Mouse (Mus musculus): ENCODE data around the gene Fgfr2.

Fgfr2 gene

DNA sequence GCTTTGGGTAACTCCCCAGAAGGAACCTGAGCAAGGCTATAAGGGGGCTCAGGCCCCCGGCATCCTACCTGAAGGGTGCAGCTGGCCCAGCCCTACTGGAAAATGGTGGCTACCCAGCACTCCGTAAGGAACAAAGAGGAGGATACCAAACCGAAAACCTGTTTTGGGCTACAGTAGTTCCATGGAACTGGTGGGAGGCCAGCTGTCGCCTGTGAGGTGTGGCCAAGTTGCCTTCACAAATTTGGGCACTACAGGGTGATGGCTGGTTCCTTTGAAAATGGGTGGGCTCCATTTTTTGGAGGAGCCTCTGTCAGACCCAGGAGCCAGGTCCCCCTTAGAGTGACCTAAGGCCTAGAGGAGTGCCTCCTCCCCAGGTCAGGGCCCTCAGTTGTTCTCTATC, 407.9 kb downstream of the Fgfr2 start:
- DNase-seq (ENCODE audit: low spot score), result no peak

DNA sequence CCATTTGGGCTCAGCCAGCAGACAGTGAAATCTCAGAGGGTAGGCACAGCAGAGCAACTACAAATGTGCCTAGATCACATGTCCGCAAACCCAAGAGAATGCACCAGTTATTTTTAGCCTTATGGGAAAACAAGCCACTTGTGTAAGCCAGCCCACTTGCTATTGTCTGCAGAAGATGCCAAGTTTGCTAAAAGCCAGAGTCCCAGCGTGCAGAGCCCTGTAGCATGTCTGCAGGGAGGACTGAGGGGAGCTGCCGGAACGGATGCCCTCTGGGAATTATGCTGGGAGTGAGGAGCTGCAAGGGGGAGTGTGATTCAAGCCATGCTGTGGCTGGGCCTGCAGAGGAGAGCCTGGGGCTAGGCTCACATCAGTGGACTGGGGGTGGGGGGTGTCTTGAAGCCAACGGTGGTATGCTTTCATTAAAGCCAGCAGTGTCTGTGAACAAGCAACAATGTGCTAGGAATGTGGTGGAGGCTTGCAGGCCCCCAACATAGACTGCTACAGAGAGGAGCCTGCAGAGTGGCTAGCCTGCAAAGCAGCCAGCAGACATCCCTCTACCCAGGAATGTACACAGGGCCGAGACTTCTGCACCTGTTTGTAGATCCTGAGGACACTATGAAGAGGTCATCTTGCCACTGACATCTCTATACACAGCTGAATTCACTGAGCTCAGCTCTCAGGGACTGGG, 408.8 kb downstream of the Fgfr2 start:
- no peak for DNase-seq (ENCODE audit: low spot score)

DNA sequence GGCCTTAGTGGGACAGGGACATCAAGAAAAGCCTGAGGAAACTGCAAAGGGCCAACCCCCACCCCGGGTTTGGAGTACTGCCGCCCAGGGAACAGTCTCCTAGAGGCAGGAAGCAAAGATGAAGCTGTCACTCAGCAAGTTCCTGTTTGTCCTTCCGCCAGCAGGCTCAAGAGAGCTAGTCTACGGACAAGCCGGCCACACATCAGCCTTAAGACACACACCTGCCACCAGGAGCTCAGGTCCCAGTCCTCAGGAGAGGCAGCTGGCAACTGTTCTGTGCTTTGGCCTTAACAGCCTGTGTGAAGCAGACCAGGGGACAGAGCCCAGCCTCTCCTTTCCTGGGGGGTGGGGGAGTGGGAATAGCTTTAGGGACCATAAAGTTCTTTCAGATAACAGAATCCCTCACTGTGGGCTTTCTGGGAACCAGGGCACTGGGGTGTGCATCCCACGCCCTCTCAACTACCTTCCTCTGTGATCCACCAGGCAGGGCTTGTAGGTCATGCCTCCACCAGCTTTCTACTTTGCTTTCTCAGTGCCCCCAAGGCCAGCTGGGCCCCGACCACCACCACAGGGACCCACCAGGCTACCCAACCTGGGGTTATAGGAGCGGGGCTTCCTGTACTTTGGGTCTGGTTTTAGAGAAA, 409.5 kb downstream of the Fgfr2 start:
- DNase-seq (ENCODE audit: low spot score), result no peak

DNA sequence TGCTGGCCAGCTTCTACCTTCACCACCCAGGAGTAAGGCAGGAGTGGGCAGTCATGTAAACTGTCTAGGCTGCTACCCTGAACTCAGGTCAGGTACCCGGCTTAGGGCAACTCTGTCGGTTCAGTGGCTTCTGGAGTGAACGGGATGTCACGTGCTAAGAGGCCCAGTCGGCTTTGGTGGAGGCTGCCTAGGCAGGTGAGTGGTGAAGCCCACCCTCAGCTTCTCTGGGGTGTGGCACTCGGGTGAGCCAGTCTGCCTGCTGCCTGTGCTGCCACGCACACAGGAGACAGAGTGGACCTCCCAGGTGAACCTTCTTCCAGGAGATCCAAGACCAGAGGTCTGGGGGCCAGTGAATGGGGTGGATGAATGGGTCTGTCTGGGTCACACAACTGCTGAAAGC, 410.2 kb downstream of the Fgfr2 start:
- DNase-seq (ENCODE audit: low spot score), result no peak

DNA sequence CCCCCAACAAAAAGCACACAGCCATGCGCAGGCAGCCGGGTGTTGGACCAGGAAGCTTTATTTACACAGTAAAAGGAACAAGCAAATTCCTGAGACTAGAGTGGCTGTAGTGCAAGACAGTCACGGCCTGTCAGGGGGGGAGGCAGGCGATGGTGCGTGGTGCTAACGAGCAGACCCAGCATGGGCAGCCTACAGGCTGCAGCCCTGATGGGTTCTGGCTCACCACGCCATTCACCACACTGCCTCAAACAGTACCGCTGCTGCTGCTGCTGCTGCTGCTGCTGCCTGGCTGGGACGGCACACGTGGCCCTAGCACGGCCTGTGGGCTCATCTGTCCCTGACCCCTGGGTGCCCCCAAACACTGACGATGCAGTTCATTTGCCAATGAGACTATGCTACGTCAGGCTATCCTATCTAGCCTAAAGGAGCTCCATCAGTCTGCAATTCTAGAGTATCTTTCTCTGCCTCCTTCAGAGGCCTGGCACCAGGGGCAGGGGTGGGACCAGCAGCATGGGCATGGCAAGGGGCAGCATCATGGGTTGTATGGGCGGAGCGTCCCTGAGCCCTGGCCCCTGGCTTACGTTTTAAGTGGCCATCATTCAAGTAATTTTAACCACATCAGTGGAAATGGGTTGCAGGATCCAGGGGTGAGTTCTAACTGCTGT, 411.0 kb downstream of the Fgfr2 start:
- no peak for DNase-seq (ENCODE audit: low spot score)

DNA sequence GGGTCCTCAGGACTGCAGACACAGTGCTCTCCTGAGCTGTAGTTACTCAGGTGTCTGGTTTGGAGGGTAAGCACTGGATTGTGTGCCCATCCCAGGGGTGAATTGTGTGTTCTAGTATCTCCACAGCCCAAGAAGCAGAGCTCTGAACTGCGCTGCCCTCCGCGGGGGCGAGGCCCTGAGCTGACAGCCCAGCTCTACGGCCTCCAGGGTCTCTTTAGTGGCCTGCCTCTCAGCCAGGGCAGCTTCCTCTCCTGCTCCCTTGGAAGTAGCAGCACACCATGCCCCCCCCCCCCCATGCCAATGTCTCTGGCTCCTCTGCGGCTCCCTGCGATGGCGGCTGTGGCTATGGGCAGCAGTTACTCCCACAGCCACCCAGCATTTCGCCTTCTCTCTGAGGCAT, 411.6 kb downstream of the Fgfr2 start:
- DNase-seq (ENCODE audit: low spot score), result no peak

DNA sequence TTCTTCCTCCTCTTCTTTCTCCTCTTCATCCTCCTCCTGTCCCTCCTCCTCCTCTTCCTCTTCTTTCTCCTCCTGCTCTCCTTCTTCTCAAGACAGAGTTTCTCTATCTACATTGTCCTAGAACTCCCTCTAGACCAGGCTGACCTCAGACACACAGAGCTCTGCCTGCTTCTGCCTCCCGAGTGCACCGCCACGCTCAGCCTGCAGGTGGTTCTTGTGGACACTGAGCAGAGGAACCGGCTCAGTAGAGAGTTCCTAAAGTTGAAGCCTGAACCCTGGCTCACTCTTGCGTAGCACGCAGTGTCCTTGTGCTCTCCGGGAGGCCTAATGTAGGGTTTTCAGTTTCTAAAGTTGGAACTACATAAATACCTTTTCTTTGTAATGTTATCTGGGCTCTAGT, 418.0 kb downstream of the Fgfr2 start:
- no peak for DNase-seq (ENCODE audit: low spot score)

DNA sequence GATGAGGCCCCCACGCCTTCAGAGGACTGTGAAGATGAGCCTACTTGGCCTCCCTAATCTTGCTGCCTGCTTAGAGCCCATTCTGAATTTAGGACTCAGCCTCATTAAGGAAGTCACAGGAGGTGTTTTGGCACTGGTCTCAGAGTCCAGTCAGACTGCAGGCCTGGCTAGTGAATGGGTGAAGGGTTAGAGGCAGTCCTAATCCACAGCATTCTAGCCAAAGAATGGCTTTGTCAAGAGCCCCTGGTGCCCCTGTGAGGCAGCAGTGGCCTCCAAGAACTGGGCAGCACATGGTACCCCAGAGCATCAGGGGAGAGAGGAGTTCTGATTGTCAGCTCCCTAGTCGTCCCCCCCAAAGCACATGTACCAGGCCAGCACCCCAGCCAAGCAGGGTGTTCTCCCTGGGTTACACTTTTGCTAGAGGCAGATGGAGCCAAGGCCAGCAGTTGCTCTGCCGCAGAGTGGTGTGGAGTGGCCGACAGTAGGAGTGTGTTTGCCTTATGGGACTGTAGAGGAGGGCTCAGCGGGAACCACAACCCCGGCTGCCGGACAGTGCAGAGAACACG, 418.8 kb downstream of the Fgfr2 start:
- no peak for DNase-seq (ENCODE audit: low spot score)

DNA sequence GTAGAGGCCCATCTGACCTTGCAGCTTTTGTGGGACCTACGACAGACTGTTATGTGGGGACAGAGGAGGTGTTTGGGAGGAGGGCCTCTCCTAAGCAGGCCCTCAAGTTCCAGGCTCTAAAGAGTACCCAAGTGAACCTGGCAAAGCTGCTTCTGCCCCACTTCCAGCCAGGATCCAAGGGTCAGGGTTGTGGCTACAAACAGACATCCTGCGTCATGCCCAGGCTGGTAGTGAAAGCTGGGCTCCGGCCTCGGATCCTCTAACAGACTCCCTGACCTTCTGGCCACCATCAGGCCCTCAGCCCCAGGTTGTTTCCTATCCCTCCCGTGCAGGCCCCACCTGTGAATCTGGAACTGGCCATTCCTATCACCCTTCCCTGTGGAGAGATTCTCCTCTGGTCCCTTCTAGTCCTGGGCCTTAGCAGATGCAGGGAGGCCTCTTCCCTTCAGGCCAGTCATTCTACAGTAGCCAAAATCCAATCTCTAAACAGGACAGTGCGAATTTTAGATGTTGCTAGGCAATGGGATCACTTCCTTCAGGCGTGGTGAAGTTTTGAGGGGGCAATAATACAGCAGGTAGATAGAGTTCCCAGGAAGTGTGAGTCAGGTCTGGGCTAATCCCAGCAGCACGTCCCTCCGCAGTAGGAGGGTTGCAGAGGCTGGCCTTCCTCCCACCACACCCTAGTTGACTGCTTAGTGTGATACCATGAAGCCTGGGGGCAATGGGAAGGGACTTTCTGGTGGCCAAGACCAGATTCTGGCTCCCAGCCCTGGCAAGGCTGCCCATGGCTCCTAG, 419.4 kb downstream of the Fgfr2 start:
- DNase-seq (ENCODE audit: low spot score), result no peak

DNA sequence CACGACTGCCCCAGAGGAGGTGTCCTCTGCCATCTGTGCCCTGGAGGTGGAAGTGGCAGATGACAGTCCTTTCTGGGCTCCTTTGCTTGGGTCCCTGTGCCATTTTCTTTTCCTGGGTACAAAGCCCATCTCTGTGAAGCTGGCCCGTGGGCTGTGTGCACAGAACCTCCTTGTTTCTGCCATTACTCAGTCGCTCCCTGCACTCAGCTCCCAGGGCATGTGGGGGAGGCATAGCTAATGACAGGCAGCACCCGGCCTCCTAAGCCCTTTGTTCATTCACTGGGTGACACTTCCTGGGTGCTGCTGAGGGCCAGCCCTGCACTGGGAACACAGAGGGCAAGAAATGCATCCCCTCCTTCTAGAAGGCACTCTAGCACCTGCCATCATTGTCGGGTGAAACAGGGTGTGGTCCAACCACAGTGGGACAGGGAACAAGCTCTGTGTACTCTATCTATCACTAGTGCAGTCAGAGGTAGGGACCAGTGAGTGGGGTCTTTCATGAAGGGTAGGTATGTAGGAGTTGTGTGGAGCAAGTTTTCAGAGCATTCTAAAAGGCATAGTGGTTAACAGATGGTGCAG, 420.6 kb downstream of the Fgfr2 start:
- no peak for DNase-seq (ENCODE audit: low spot score)

DNA sequence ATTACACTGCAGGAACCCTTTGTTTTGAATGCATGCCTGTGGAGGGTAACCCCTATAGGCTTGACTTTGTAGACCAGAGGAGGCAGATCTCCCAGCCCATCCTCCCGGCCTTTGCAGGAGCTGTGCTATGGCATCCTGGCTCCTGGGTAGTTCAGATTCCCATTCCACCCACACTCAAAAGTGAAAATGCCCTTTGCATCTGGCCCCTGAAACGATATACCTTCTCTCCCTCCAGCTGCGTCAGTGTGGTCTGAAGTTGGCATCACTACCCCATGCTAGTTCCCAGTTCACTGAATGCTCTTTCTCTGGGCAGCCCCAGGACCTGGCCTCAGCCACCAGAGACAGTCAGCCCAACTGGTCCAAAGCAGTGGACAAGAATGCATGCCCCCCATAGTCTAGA, 421.1 kb downstream of the Fgfr2 start:
- no peak for DNase-seq (ENCODE audit: low spot score)

DNA sequence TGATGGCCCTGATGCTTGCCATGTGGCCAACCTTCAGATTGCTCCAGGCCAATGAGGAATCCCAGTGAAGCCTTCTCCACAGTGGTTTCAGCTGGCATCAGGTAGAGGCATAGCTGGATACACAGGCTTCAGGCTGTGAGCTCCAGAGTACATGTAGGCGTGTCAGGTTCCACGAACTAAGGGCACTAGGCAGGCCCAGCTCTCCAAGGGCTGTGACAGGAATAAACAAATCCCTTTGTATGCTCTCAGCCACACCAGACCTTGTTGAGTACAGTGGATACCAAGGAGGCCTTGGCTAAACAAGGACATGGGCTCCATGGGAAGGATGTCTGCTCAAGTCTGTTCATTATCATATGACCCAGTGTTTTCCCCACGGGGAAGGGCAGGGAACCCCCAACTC, 421.7 kb downstream of the Fgfr2 start:
- no peak for DNase-seq (ENCODE audit: low spot score)

DNA sequence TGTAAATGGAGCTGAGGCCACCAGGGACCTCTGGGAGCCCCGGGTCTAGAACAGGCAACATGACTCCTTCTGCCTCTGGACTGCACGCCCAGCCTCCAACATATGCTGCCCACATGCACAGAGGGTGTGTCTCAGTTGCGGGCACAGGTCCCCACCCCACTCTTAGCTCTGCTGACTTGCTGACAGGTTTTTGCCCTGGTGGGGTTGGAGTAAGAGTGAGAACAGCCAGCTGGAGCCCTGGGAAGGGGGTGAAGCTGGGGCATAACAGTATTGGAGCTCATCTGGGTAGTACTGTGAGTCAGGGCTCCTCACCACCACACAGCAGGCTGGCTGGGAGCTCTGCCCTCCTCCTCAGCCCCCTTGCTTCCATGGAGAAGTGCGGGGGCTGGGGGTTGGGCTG, 423.0 kb downstream of the Fgfr2 start:
- no peak for DNase-seq (ENCODE audit: low spot score)

DNA sequence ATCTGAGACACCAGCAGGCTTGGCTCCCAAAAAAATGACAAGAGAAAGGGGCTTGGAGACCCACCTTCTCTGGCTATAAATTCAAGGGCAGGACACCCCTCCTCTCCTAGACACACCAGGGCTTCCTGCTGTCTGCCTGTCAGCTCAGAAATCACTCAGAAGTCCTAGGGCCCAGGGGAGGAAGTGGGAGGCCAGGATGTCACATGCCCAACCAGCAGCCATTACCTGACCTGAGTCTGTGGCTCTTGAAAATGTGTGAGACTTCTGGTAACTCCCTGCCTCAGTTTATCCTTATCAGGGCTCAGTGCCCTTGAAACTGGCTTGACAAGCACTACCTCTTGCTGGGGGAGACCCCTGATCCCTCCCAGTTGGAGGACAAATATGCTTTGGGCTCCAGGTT, 423.5 kb downstream of the Fgfr2 start:
- no peak for DNase-seq (ENCODE audit: low spot score)

DNA sequence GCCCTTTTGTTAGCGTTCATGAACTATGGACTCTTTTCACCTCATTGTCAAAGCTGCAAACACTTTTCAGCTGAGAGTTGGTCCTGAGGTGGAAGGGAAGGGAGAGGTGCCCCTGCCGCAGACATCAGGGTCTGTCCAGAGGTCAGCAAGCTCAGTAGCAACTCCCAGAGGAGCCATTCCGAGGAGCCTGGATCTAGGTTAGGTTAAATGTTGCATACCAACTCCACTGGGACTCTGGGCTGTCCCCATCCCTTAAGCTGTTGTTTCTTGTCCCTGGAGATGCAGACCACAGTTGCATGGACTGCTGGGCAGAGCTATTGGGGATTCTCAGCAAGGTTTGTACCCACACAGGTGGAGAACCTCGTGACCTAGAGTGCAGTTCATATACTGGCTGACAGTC, 424.0 kb downstream of the Fgfr2 start:
- DNase-seq (ENCODE audit: low spot score), result no peak

DNA sequence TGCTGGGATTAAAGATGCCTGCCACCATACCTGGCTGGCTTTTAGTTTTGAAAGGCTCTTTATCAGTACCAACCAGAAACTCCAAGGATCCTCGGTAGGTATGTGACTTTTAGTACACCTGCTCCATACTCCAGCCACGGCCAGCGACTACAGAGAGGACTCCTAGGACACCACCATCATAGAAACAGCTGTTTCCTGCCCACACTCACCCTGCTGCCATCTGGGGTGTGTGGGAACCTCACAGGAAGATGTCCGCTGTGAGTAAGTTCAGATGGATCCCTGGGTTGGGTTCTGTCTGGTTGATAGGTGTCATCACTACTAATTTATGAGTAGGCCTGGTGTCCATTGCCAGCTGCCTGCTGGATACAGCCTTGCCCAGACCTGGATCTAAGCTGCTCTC, 424.4 kb downstream of the Fgfr2 start:
- DNase-seq (ENCODE audit: low spot score), result no peak

DNA sequence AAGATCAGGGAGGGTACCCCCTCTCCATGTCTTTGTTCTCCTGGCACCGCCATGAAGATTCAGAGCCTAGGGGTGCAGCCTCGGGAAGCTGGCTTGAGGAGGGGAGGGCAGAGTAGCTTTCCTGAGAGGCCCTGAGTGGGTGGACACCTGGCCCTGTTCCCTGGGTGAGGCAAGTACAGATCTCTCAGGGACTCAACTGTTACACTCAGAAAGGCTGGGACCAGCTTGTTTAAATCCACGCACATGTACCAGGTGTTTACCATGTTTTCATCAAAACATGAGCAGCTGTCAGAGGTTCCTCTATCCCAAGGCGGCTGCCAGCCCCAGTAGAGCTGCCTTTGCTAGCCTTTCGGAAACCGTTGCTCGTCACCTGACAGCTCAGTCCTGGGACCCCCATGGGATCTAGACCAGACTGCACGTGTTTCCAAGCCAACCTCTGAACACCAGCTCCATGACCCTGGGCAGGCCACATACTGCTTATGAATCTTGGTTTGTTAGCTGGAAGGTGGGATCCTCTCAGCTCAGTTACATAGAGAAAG, 425.8 kb downstream of the Fgfr2 start:
- no peak for DNase-seq (ENCODE audit: low spot score)

DNA sequence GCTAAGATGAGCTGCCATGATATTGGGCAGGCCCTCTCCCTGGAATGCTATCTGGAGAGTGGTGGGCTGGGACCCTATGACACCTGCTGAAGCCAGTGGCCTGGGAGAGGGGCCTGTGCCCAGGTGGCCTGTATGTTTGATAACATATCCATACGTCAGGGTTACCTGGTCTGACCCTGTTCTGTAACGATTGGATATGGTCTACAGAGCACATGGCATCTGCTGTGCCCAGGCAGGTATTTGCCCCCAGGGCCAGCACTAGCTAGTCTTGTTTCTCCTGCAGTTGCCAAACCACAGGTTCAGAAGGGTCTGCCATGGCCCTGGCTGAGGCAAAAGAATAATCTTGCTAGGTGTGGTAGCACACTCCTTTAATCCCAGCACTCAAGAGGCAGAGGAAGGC, 429.6 kb downstream of the Fgfr2 start:
- no peak for DNase-seq (ENCODE audit: low spot score)

DNA sequence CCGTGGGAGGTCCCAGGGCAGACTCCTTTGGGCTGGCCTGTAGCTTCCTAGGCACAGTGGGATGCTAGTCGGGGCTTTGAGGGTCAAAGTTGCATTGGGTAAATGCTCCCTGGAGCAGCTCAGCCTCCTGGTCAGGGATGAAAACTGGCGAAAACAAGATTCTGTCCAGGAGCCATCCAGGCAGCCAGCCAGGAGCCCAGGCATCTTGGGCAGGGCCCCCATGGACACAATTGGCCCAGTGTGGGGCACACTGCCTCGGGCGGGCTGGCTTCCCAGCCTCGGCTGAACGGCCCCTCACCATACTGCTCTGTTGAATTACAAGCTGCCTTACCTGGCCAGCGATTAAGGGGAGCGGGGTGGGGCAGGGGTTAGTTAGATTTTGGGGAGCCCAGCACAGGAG, 430.4 kb downstream of the Fgfr2 start:
- no peak for DNase-seq (ENCODE audit: low spot score)

DNA sequence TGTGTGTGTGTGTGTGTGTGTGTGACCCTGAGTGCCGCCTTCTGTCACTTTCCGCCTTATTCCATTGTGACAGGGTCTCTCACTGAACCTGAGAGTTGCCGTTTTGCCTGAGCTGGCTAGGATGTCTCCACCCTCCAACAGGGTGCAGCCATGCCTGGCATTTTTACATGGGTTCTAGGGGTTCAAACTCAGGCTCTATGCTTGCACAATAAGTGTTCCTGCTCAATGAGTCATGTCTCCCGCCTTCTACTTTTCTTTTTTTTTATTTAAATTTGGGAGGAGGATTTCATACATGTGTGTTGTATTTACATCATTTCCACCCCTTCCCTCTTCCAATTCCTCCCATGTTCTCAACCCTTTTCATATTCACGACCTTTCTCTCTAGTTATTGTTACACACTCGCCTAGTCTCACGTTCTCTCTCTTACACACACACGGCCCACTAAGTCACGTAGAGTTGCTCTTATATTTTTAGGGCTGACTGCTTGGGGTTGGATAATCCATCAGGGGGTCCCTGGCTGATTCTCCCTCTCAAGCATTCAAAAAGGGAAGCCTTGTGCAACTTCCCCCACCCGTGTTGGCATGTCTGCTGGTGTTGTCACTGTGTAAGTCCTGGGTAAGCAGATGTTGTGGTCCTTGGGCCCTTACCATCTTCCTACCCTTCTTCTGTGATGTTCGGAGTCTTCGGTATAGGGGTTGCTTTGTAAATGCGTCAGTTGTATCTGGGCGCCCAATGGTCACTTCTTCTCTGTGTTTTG, 432.3 kb downstream of the Fgfr2 start:
- DNase-seq (ENCODE audit: low spot score), result no peak

DNA sequence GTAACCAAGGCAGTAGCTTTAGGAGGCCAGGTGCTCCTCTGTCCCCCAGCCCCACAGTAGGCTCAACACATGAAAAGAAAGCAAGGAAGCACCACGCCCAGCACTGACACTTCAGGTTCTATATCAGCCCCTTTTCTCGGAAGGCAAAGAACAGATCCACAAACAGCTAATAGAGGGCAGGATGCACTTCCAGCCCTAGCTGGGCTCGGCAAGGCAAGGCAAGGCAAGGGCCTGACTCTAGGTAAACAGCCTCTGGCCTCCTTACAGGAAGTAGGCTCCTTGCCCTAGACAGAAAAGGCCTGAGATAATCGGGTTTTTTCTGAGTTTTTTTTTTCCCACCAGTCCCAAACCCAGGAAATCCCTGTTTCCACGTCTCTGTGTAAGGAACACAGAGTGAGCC, 433.4 kb downstream of the Fgfr2 start:
- no peak for DNase-seq (ENCODE audit: low spot score)

All from urinary bladder, postnatal 14 days (tissue).